Mouse (Mus musculus) G1E (cell line): ENCODE measurements around the gene Sstr4.

Experiments
- CTCF ChIP-seq: IDR thresholded peaks from 2 replicates; pipeline ENCODE4 v1.5.1; 2012; ENCODE audit warnings: low read depth, low read length, inconsistent platforms, mixed read lengths
- GATA1 ChIP-seq: IDR thresholded peaks from 2 replicates; pipeline ENCODE4 v1.6.1; 2012; ENCODE audit warnings: borderline replicate concordance, low read length, inconsistent platforms, mixed read lengths
- TAL1 ChIP-seq: conservative IDR thresholded peaks from 2 replicates; pipeline ENCODE4 v1.6.1; 2012; ENCODE audit warnings: low read depth, low read length, inconsistent platforms, mixed read lengths

DNA sequence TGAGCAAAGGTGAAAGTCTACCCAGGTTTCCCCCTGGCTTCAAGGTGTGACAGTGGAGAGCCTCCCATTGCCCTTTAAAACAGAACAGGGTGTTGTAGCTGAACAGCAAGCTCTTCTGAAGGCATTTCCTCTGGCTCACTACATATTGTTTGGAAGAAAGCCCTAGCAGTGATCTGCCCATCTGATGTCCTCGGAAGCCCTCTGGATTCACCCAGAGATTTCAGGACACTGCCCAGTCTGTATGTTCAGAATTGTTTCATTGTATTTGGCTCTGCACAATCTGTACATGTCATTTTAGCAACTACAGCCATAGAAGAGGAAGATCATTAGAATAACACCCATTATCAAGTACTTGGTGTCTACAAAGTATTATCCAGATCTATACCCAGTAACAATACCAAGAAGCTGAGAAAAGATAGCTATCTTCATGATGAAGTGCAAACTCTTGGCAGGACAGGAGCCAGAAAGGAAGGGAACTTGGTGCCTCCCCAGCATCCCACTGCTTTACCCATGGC is 15.2 kb upstream of the Sstr4 start:
- TF ChIP-seq CTCF = no peak
- TF ChIP-seq GATA1 = no peak
- TF ChIP-seq TAL1 = no peak
